Mouse (Mus musculus) MEL (cell line): ENCODE results near the gene Arf6.

Source experiments
- CTCF ChIP-seq, 3 experiments: IDR thresholded peaks in 2 of 3; conservative IDR thresholded peaks in 1 of 3; 2 replicates each; pipeline ENCODE4 v1.5.1; 2011 to 2012; ENCODE audit warnings: low read length in 3 of 3, low read depth in 2 of 3, mild to moderate bottlenecking in 2 of 3, improper control_type of control experiment in 1 of 3, inconsistent platforms in 1 of 3, mixed read lengths in 1 of 3, moderate library complexity in 1 of 3; ENCODE audit not compliant: control insufficient read depth in 1 of 3, insufficient read depth in 1 of 3, poor library complexity in 1 of 3, severe bottlenecking in 1 of 3
- MYC ChIP-seq: IDR thresholded peaks from 2 replicates; pipeline ENCODE4 v1.6.1; 2011; ENCODE audit warnings: low read depth, mild to moderate bottlenecking, low read length, improper control_type of control experiment, moderate library complexity
- SIN3A ChIP-seq: IDR thresholded peaks from 2 replicates; pipeline ENCODE4 v1.6.1; 2012; ENCODE audit warnings: low read length, improper control_type of control experiment, inconsistent platforms
- ZKSCAN1 ChIP-seq: IDR thresholded peaks from 2 replicates; pipeline ENCODE4 v1.6.1; 2012; ENCODE audit warnings: low read depth, mild to moderate bottlenecking, inconsistent platforms, low read length, improper control_type of control experiment, moderate library complexity

- TF ChIP-seq SIN3A (no peak), ZKSCAN1 (no peak), MYC (no peak), CTCF (IDR thresholded peaks at IDR 0.05 in 2 of 3, conservative IDR thresholded peaks at IDR 0.05 in 1 of 3; ENCODE audit: control insufficient read depth in 1 of 3, insufficient read depth in 1 of 3, low read depth in 2 of 3, low read length in 3 of 3, poor library complexity in 1 of 3, severe bottlenecking in 1 of 3) (no peak)
Observed at GRCm38 (mm10) chr12:69376132-69376531, 4.2 kb downstream of the Arf6 start.
